Mouse (Mus musculus) CD4-positive naive resting alpha-beta T cell, adult 57 days (primary cell): ENCODE data around the gene Camk2d. TPM values are rescaled to one million over a fixed set of nuclear protein-coding genes. Genes with fewer than 3 reads are reported as not detected.

Source experiments
- total RNA-seq: library from RNA; stranded (reverse); gene quantifications from one replicate; pipeline ENCODE4 v1.2.4, GENCODE M21; 2023

Camk2d gene
- total RNA-seq = 67.0 TPM

GRCm38 (mm10) chr3:126596086-126596485 is at the start of gene Camk2d:
Gene Camk2d, plus strand, starts transcription at chr3:126596302.

Other genes starting within 250 kb of the Camk2d start
- gene Arsj, start 232.6 kb upstream of the Camk2d start, total RNA-seq = not detected